Mouse (Mus musculus): Measurements from ENCODE around the gene Dap.

GRCm38 (mm10) chr15:31317056-31317805 lies 93.1 kb downstream of the Dap start:
- TF ChIP-seq CTCF (IDR thresholded peaks at IDR 0.05; ENCODE audit: extremely low read depth, insufficient read length, insufficient replicate concordance, low read depth, low read length): no peak
- TF ChIP-seq POLR2A (IDR thresholded peaks at IDR 0.05; ENCODE audit: low read depth, low read length): no peak
